Mouse (Mus musculus) forebrain, embryonic 15.5 days (tissue): Measurements from ENCODE around the gene Eif3g. TPM values are rescaled to one million over a fixed set of nuclear protein-coding genes. Genes with fewer than 3 reads are reported as not detected.

Source experiments
- ATAC-seq: fragments of 200-750 bp; cut with Nextera tagmentation; replicated peaks from 2 replicates; pipeline ENCODE4 v1.8.0; 2017; ENCODE audit warnings: mild to moderate bottlenecking, moderate TSS enrichment, moderate library complexity
- H3K27ac ChIP-seq: fragments of 300-500 bp; sonication (generic); replicated peaks from 2 replicates; pipeline ENCODE4 v1.5.1; 2015; ENCODE audit warnings: mild to moderate bottlenecking, inconsistent platforms
- H3K27me3 ChIP-seq: fragments of 300-500 bp; sonication (generic); 2 replicates; pipeline ENCODE4 v1.6.1; 2015; ENCODE audit warnings: inconsistent platforms
- H3K36me3 ChIP-seq: fragments of 300-500 bp; sonication (generic); 2 replicates; pipeline ENCODE4 v1.6.1; 2015; ENCODE audit warnings: mild to moderate bottlenecking, inconsistent platforms
- H3K4me1 ChIP-seq: fragments of 300-500 bp; sonication (generic); 2 replicates; pipeline ENCODE4 v1.6.1; 2015; ENCODE audit warnings: inconsistent platforms
- H3K4me2 ChIP-seq: fragments of 300-500 bp; sonication (generic); replicated peaks from 2 replicates; pipeline ENCODE4 v1.6.1; 2015; ENCODE audit warnings: mild to moderate bottlenecking, inconsistent platforms
- H3K4me3 ChIP-seq: fragments of 300-500 bp; sonication (generic); 2 replicates; pipeline ENCODE4 v1.5.1; 2015; ENCODE audit warnings: mild to moderate bottlenecking, inconsistent platforms
- H3K9ac ChIP-seq: fragments of 300-500 bp; sonication (generic); replicated peaks from 2 replicates; pipeline ENCODE4 v1.6.1; 2015; ENCODE audit warnings: mild to moderate bottlenecking, inconsistent platforms
- H3K9me3 ChIP-seq: fragments of 300-500 bp; sonication (generic); 2 replicates; pipeline ENCODE4 v1.6.1; 2016; ENCODE audit warnings: inconsistent platforms
- WGBS: fragments of 180-500 bp; shearing (Covaris S2); methylation state at CpG from one replicate; pipeline ENCODE4 v1.1.7; 2015; ENCODE audit warnings: mixed read lengths; 5-methylcytosine and 5-hydroxymethylcytosine counted together
- microRNA-seq: library from miRNA; unstranded; fragments of <30 nt; microRNA quantifications from one replicate; pipeline ENCODE4, GENCODE M21; 2016
- polyA plus RNA-seq: library from polyadenylated mRNA; unstranded; fragments of >200 nt; fragmentation: Nextera tagmentation; extraction: Ambion mirVana; gene quantifications from 2 replicates; pipeline ENCODE4 v1.2.1, GENCODE M21; 2015

Eif3g gene
- polyA plus RNA-seq, 1 experiment from 2014 or later, result 267 TPM

DNA sequence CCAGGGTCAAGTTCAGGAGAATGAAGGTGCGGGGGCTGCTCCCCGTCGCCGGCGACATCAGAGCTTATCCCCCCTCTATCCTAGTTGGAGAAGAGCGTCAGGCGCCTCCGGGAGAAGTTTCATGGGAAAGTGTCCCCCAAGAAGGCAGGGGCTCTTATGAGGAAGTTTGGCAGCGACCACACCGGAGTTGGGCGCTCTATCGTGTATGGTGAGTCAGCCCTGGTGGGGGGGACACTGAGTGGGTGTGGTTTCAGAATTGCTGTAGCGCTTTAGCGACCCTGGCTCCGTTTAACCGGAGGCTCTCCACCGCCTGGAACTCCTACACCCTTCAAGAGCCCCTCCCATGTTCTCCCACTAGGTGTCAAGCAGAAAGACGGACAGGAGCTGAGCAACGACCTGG, 29.2 kb downstream of the Eif3g start:
- Histone ChIP-seq H3K4me3 (peak overlapping the region; percentile 34), H3K4me2 (peak overlapping the region; percentile 41), H3K36me3 (no peaks in the 10 kb centered on the region), H3K4me1 (peaks cover 4% of the 10 kb centered on the region; the same call in 1 of the 2 replicates), H3K27ac (no peak overlapping the region), H3K9me3 (no peaks in the 10 kb centered on the region), H3K27me3 (peaks cover 38% of the 10 kb centered on the region), H3K9ac (no peak overlapping the region)
- WGBS, result 8% methylated on average over 19 of the region's 19 CpGs
- ATAC-seq, result no peak; the same call in 1 of the 2 replicates

DNA sequence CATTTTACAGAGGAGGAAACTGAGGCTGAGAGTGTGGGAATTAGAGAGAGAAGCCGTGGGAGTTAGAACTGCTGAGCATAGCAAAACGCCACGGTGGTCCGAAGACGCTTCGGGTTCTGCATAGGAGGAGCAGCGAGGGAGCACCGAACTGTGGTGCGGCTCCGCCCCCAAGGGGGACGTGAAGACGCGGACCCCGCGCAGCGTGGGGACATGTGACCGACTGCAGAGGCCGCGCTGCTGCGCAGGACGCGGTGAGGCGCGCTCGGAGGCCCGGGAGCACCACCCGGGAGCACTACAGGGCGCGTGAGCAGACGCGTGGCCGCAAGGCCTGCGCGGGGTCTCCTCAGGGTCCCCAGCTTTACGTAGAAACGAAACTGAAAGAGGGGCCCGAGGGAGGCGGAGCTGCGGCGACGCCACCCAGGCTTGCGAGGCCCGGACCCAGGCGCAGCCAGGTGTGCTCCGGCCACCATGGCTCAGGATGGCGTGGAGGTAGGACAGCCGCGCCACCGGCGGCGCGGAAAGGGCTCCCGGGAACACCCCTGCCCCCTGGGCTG, 29.9 kb downstream of the Eif3g start, which contains the start of gene A230050P20Rik:
A230050P20Rik (plus strand) TSS at position 195 of the 554 bp plus-strand sequence.
- no peak for ATAC-seq
- H3K9ac ChIP-seq, result no peak within 1 kb of the TSS; the same call in 1 of the 2 replicates
- H3K9me3 ChIP-seq, result no peaks in the 10 kb centered on the region
- H3K36me3 ChIP-seq, result no peaks in the 10 kb centered on the region
- peak within 1 kb of the TSS; percentile 34 for H3K4me3 ChIP-seq
- H3K27me3 ChIP-seq, result peaks cover 38% of the 10 kb centered on the region
- H3K4me1 ChIP-seq, result peaks cover 4% of the 10 kb centered on the region; the same call in 1 of the 2 replicates
- no peak within 1 kb of the TSS for H3K27ac ChIP-seq
- peak within 1 kb of the TSS; percentile 41 for H3K4me2 ChIP-seq
- 10% methylated on average over 53 of the region's 53 CpGs for WGBS

DNA sequence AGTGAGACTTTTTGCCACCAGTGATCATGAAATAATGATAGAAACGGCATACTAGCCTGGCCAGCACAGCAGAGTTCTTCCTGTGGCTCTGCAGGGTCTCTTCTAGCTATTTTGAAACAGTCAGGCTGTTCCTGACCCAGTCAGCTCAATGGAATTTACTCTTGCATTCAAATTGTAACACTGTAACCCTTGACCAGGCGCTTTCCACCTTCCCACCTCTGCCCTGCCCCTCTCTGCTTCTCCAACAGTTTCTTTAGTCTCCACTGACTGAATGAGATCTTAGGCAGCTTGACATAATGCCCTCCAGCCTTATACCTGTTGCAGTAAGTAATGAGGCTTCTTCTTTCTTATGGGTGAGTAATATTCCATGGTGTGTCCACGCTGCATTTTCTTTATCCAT, 31.5 kb downstream of the Eif3g start:
- Histone ChIP-seq H3K4me1 (peaks cover 4% of the 10 kb centered on the region; the same call in 1 of the 2 replicates), H3K27ac (no peak overlapping the region), H3K9ac (no peak overlapping the region), H3K36me3 (no peaks in the 10 kb centered on the region), H3K4me2 (no peak overlapping the region), H3K27me3 (peaks cover 38% of the 10 kb centered on the region), H3K9me3 (no peaks in the 10 kb centered on the region), H3K4me3 (no peak overlapping the region)
- no peak for ATAC-seq
- WGBS, result 62% methylated on average over 3 of the region's 3 CpGs

DNA sequence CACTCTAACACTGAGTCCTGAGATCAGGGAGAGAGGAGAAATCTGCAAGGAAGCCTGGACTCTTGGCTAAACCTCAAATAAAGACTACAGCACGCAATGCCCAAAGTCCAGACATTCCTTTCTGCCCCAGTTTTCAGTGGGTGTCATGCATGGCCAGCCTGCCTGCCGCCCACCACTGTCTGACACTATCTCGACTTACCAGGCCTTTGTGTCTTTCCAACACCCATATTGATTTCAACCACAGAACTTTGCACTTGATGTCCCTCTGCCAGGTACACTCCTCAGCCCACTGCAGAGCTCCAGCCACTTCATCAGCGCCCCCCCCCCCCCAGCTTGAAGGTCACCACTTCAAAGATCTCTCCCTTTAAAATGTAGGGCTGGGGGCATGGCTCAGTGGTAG, 36.2 kb downstream of the Eif3g start:
- no peak for ATAC-seq
- Histone ChIP-seq H3K36me3 (no peaks in the 10 kb centered on the region), H3K4me1 (no peaks in the 10 kb centered on the region), H3K4me3 (no peak overlapping the region), H3K27ac (no peak overlapping the region), H3K9ac (no peak overlapping the region), H3K4me2 (no peak overlapping the region), H3K27me3 (peaks cover 7% of the 10 kb centered on the region), H3K9me3 (no peaks in the 10 kb centered on the region)
- WGBS, result 58% methylated on average over 4 of the region's 4 CpGs

DNA sequence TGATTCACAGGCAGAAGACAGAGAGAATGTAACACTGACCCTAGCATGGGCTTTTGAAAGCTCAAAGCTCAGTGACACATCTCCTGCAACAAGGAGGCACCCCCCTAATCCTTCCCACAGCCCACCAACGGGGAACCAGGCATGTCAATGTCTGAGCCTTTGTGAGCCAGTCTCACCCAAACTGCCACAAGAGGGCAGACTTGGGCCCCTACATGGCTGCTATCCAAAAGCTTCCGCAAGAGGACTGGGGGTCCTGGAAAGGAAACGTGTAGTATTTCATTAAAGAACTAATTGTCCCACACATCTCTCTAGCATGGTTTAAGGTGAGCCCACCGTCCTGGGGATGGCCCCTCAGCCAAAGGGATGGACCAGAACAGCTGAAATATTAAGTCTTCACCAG, 36.6 kb downstream of the Eif3g start:
- WGBS, result 6% methylated on average over 4 of the region's 4 CpGs
- no peaks in the 10 kb centered on the region for H3K36me3 ChIP-seq

DNA sequence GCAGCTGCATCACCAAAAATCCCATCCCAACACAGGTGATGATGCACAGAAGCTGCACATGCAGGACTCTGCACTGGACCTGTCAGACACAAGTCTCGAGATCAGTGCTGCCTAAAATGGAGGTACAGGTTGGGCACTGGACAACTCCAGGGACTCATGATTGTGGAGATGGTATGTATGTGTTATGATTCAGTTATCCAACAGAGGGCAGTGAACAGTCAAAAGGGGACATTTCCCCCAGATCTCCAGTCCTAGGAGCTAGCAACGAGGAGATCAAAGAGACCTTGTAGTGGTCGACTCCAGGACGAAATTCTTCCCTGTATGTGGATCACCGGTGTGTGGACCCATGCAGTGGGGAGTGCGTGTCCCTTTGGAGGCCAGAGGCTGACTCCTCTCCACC, 38.5 kb downstream of the Eif3g start:
- no peaks in the 10 kb centered on the region for H3K9me3 ChIP-seq
- no peak overlapping the region for H3K27ac ChIP-seq
- no peak overlapping the region for H3K4me2 ChIP-seq
- no peaks in the 10 kb centered on the region for H3K27me3 ChIP-seq
- 56% methylated on average over 6 of the region's 6 CpGs for WGBS
- no peak for ATAC-seq
- H3K36me3 ChIP-seq, result no peaks in the 10 kb centered on the region
- no peak overlapping the region for H3K4me3 ChIP-seq
- H3K4me1 ChIP-seq, result no peaks in the 10 kb centered on the region
- no peak overlapping the region for H3K9ac ChIP-seq

More for the DNA sequence above, 36.6 kb downstream of the Eif3g start:
- H3K4me1 ChIP-seq, result no peaks in the 10 kb centered on the region
- H3K4me3 ChIP-seq, result no peak overlapping the region
- no peak overlapping the region for H3K27ac ChIP-seq
- H3K9me3 ChIP-seq, result no peaks in the 10 kb centered on the region
- H3K4me2 ChIP-seq, result no peak overlapping the region
- H3K9ac ChIP-seq, result no peak overlapping the region
- H3K27me3 ChIP-seq, result peaks cover 3% of the 10 kb centered on the region; the same call in 1 of the 2 replicates
- no peak for ATAC-seq

DNA sequence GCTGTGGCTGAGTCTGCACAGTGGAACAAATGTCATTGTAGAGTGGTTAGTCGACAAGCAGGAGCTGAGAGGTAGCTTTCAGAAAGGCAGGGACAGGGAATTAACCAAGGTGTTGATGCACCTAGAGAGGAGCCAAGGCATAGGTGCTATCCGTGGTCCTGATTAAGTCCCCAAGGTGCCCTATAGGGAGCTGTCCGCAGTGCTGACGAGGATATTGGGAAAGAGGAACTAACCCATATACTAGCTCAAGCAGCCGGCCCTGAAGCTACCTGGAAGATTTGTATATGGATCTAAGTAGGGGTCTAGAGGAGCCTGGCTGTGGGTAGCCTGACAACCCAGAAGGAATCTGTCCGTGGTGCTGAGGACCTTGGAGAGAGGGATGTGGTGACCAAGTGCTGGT, 41.3 kb downstream of the Eif3g start:
- H3K4me2 ChIP-seq, result no peak overlapping the region
- no peak overlapping the region for H3K9ac ChIP-seq
- ATAC-seq, result no peak
- H3K9me3 ChIP-seq, result no peaks in the 10 kb centered on the region
- H3K4me1 ChIP-seq, result no peaks in the 10 kb centered on the region
- H3K27ac ChIP-seq, result no peak overlapping the region
- 8% methylated on average over 6 of the region's 6 CpGs for WGBS
- no peak overlapping the region for H3K4me3 ChIP-seq
- no peaks in the 10 kb centered on the region for H3K27me3 ChIP-seq
- H3K36me3 ChIP-seq, result no peaks in the 10 kb centered on the region

DNA sequence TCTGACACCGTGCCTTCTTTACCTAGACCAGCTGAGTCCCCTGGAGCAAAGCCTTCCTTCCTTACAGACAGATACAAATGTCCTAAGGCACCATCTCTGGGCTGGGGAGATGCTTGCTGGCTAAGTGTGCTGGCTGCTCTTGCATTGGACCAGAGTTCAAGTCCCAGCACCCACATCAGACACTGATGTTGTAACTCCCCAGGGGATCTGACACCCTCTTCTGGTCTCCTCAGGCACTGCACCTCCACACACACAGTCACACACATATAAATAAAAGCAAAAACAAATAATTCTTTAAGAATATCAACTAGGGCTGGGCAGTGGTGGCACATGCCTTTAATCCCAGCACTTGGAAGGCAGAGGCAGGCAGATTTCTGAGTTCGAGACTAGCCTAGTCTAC, 48.2 kb downstream of the Eif3g start:
- no peak for ATAC-seq
- Histone ChIP-seq H3K4me1 (no peaks in the 10 kb centered on the region), H3K27ac (no peak overlapping the region), H3K4me3 (no peak overlapping the region), H3K9ac (no peak overlapping the region), H3K27me3 (no peaks in the 10 kb centered on the region), H3K9me3 (no peaks in the 10 kb centered on the region), H3K36me3 (no peaks in the 10 kb centered on the region), H3K4me2 (no peak overlapping the region)
- WGBS, result 88% methylated on average over 2 of the region's 2 CpGs

Small RNAs within 50 kb of the gene (microRNA-seq; reads per million reads assigned to microRNA genes)
- not detected for gene Mir7081

Other genes starting within 250 kb of the Eif3g start
- gene Pin1, start 246.5 kb downstream of the Eif3g start, polyA plus RNA-seq, result 62.4 and 64.9 TPM in 2 replicates
- gene Olfm2, start 152.3 kb downstream of the Eif3g start, polyA plus RNA-seq, result 121 and 123 TPM in 2 replicates
- gene Col5a3, start 83.6 kb downstream of the Eif3g start, polyA plus RNA-seq, result 0.23 and 0.45 TPM in 2 replicates
- not detected in 2 replicates for gene Rdh8, start 80.1 kb downstream of the Eif3g start, polyA plus RNA-seq
- gene A230050P20Rik, start 30.0 kb downstream of the Eif3g start, polyA plus RNA-seq, result 2.9 and 3.5 TPM in 2 replicates
- 15.4 and 15.6 TPM in 2 replicates for gene Angptl6, start 18.9 kb downstream of the Eif3g start, polyA plus RNA-seq
- gene Ppan, start 10.4 kb downstream of the Eif3g start, polyA plus RNA-seq, result 57.1 and 59.0 TPM in 2 replicates
- gene Dnmt1, start 61.3 kb upstream of the Eif3g start, polyA plus RNA-seq, result 80.0 and 84.6 TPM in 2 replicates
- 6.9 and 7.5 TPM in 2 replicates for gene S1pr2, start 78.2 kb upstream of the Eif3g start, polyA plus RNA-seq
- gene Mrpl4, start 104.1 kb upstream of the Eif3g start, polyA plus RNA-seq, result 112 and 115 TPM in 2 replicates
- 2.8 and 3.0 TPM in 2 replicates for gene Icam1, start 117.4 kb upstream of the Eif3g start, polyA plus RNA-seq
- 0.25 TPM in 1 of 2 replicates, not detected in the other for gene Icam4, start 130.8 kb upstream of the Eif3g start, polyA plus RNA-seq
- gene Icam5, start 133.4 kb upstream of the Eif3g start, polyA plus RNA-seq, result 1.5 and 2.2 TPM in 2 replicates
- gene Zglp1, start 168.5 kb upstream of the Eif3g start, polyA plus RNA-seq, result 0.37 and 2.2 TPM in 2 replicates
- 1.3 TPM in 2 replicates for gene Gm49373, start 174.5 kb upstream of the Eif3g start, polyA plus RNA-seq
- gene Fdx1l, start 175.0 kb upstream of the Eif3g start, polyA plus RNA-seq, result 52.2 and 58.9 TPM in 2 replicates
- gene Gm38431, start 193.4 kb upstream of the Eif3g start, polyA plus RNA-seq, result 1.0 and 1.3 TPM in 2 replicates
- 36.8 and 42.0 TPM in 2 replicates for gene Raver1, start 193.4 kb upstream of the Eif3g start, polyA plus RNA-seq
- 10.3 and 11.1 TPM in 2 replicates for gene Tyk2, start 232.6 kb upstream of the Eif3g start, polyA plus RNA-seq